Mouse (Mus musculus) megakaryocyte, embryonic 14.5 days (primary cell): ENCODE results near the gene Ccdc141.

Source experiments
- FLI1 ChIP-seq: IDR thresholded peaks from 2 replicates; pipeline ENCODE4 v1.6.1; 2012; ENCODE audit warnings: low read length, inconsistent platforms, mixed read lengths
- GATA1 ChIP-seq: IDR thresholded peaks from 3 replicates; pipeline ENCODE4 v1.6.1; 2012; ENCODE audit warnings: mixed read lengths, low read length, inconsistent platforms, borderline replicate concordance

- TF ChIP-seq GATA1, result no peak
- TF ChIP-seq FLI1, result no peak
Measured at GRCm38 (mm10) chr2:77039683-77040082, 130.8 kb downstream of the Ccdc141 start.
